Mouse (Mus musculus) kidney, adult 9 months (tissue): Measurements from ENCODE around the gene Scin.
A peak's percentile ranks its signal among the peaks of the same experiment; 100 is the strongest.
"Not testable (repeated sequence)": the region's sequence is repeated elsewhere in the genome, so short reads cannot be mapped to it uniquely, and the experiment has no call there.

ENCODE experiments used
- DNase-seq: peaks from one replicate; pipeline ENCODE4 v3.0.0; 2022

The Scin gene

DNA sequence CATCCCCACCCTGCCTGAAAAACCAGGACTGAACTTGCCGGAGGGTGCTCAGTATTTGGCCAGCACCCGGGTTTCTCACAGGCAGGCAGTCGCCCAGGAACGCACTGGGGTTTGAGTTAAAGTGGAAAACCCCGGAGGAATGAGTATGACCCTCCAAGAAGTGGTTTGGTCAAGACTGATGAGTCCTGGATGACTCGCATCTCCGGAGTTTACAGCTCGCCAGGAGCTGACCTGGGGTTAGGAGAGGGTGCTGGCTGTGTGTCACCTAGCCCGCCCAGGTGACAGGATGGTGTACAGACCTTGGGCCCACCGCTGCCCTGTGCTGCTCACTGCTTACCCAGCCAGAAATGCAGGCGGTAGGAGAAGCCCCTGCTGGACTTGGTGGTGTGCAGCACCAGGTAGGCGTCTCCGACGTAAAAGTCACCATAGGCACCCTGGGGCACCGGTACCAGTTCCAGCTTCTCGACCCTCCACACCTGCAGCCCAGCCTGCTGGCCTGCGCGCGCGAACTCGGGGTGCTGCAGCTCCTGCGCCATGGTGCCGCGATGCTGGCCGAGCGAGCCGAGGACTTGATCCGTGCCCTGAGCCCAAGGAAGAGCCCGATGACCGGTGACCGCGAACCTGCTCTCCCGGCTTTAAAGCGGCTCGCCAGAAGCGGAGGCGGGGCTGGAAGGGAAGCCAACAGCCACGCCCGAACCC lies at the start of gene Scin:
Gene Scin, minus strand, starts transcription at position 656 of the 699 bp plus-strand sequence.
- peak; percentile 53 for DNase-seq

DNA sequence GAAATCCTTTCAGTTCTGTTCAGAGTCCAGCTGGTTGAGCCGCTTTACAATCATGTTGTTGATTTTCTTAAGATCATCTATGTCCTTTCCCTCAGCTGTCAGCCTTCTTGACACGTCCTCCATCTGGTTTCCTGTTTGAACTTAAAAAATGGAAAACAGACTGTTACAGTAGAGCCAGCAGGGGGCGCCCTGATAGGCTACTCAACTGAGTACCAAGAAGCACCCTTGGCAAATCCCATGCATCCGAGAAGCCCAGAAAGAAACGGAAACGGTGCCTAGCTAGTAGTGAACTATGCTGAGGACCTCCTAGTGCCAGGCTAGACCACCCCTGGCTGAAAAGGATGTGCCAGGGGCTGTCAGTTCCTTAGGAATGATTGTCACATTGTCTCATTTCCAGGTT lies 43.1 kb upstream of the Scin start:
- peak; percentile 26 for DNase-seq

DNA sequence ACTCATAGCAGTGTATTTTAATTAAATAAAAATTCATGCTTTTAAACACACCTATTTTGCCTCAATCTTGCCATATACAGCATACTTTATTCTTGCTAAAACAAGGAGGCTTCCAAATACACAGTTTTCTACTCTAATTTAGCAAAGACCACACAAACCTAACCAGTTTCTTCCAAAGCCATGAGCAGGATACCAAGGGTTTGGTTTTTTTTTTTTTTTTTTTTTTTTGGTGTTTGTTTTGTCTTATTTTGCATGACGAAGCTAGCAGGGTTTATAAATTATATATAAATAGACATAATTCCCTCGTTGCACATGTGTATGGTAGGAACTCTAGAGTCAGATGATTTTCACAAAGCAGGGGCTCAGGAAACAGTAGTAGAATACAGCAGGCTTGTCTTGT lies 42.1 kb upstream of the Scin start:
- DNase-seq = no peak

DNA sequence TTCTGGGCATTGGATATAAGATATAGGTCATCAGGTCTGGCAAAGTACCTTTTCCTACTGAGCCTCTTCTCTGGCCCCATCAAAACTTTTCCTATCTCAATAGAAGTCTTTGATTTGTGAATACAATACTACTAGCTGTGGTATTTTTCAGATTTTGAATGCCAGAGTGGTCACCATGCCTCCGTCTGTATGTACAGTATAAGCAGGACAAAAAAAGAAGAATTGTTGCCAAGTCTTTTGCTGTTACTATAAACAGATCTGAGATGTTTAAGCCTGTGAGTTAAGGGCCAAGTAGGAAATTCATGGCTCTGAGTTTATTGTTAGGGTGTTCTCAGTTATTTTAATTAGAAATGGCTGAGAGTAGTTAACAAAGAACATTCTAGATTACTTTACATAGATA lies 41.1 kb upstream of the Scin start:
- not testable (repeated sequence) for DNase-seq

DNA sequence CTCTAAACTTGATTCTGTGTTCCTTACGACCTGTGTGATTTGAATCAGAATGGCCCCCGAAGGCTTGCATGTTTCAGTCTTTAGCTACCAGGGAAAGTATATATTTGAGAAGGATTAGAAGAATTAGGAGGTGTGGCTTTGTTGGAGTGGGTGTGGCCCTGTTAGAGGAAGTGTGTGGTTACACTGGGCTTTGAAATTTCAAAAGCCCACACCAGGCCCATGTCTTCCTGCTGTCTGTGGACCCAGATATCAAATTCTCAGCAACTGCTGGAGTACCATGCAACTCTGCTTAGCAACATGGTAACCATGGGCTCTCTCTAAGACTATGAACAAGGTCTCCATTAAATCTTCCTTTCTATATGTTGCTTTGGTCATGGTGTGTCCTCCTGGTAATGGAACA lies 37.6 kb upstream of the Scin start:
- no peak for DNase-seq

DNA sequence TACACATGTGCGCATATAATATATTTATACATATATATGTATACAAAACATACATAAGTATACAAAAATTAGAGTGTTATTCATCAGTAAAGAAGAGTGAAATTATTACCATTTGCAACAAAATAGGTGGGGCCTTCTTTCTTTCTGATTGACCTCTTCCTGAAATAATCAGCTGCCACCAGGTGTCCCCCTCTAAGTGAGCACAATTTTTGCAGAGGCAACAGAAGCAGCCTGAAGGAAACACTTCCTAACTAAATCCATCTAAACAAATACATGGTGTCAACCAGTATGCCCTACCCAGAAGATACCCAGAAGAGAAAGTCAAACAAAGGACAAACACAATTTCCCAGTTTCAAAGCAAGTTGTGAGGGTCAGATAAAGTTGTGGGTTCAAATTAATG lies 35.6 kb upstream of the Scin start:
- no peak for DNase-seq

GRCm38 (mm10) chr12:40164621-40165020 lies 30.6 kb upstream of the Scin start:
- peak; percentile 62 for DNase-seq

DNA sequence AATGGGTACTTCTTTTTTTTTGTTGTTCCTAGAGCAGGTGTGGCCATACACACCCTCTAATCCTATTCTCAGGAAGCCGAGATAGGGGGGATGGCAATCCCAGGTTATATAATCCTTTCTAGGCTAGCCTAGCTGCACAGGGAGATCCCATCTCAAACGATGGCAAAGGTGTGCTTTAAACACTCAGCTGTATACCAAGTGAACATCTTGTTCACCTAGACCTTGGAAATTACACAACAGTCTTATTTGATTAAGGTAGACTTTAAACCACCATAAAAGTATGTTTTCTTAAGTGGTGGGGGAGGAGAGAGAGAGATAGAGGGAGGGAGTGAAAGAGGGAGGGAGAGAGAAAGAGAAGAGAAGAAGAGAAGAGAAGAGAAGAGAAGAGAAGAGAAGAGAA lies 26.7 kb upstream of the Scin start:
- DNase-seq = no peak

GRCm38 (mm10) chr12:40154188-40154587 lies 20.2 kb upstream of the Scin start:
- no peak for DNase-seq

DNA sequence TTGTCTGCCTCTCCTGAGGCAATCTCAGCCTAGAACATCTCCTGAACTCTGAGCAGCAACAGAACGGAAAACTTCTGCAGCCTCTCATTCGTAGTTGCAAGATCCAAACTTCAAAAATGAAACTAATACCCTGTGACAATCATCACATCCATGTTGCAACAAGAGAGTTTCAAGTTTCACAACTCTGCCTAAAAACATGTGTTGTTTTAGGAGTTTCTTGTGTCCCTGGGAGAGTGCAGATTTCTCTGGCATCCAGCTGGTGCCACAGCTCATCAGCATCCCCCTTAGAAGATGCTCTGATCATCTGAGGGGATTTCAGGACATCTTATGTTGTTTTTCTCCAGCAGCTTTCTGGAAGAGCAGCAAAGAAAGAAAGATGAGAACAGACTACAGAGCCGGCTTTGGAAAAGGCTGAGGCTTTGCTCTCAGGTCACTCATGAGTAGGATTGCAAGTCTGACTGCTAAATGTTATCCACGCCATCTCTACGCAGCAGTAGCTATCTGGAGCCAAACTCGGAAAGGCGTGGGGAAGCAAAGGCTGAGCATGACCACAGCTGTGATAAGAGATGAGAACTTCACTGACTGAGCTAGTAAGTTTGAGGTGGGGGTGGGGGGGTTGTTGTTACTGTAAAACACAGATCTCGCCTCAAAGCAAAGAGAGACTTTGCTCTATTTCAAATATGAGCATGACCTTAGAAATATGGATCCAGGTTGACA lies 18.5 kb upstream of the Scin start:
- DNase-seq = no peak

DNA sequence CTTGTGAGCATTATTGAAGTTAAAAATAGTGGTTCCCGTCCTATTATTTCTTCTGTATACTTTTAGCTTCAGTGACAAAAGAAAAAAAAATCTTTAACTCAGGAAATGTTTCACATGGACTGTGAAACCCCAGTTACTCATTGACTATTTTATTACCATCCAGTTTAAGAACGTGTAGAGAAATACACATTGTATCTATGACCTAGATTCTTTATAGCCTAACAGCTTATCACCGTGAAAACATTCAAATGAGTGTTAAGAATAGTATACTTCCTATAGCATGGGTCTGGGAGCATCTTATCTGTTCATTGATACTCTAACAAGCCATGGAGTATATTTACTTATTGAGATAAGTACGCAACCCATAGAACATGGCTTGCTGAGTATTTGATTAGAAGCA lies 13.3 kb upstream of the Scin start:
- peak; percentile 39 for DNase-seq

- no peak for DNase-seq
Observed at GRCm38 (mm10) chr12:40146510-40146909, 12.5 kb upstream of the Scin start.

DNA sequence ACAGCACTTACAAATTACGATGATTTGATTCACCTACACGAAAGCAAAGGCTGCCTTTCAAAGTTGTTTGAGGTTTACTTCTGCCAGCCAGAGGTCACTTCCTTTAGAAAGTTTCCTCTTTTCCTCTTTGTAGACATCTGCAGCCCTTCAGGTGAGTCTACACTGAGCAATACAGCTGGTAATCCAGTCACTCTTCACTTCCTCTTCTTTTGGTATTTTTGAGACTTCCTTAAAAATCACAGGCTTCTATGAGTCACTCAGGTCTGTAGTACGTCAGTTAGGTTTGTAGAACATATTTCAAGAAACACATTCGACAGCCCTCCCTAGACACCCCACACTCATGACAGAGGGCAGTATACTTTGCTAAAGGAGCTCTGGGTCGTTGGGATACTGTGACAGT lies 6.7 kb upstream of the Scin start:
- DNase-seq = no peak

DNA sequence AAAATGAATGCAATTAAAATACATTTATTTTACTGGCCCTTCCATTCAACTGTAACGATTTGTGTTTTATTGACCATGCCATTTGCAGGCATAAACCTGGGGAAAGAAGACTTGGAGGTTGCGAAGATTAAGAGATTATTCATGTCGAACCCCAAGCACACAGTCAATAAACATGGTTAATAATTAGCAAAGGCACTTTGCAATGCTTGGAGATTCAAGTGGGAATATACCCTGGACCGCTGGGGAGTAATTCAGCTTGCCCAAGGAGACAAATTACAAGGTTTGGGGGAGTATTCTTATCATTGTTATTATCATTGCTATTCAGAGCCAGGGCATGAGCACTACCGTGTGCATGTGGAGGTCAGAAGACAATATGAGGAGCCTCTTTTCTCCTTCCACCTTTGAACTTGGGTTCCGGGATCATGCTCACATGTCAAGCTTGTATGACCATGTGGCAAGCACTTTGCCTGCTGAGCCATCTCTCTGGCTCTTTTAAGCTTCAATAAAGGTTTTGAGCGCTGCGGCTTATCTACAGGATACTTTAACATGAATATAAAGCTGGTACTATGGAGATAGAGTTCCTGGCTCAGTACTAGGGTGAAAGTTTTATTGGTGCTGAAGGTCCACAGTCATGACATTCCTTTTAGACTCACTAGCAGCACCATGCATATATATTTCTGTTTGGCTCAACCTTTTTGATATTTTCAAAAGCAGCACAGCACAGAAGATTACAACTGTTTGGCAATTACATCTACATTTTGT lies 5.6 kb upstream of the Scin start:
- DNase-seq = no peak

GRCm38 (mm10) chr12:40134529-40134928 lies 501 bp upstream of the Scin start:
- DNase-seq = no peak

DNA sequence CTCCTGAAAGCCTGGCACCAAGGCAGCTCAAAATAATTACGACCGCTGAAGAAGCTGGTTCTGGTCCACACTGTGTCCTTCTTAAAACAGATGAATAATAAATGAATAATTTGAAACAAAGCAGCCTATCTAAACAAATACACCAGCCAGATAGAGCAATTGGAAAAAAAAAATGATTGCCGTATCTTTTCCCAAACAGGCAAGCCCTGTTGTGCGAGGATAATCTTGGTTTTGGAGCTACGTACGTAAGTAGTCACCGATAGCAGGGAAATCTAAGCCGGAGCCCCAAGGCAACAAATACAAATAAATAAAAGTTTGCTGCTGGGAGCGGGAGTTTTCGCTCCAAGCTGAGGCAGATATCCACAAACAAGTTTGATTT lies 845 bp downstream of the Scin start:
- DNase-seq = no peak

DNA sequence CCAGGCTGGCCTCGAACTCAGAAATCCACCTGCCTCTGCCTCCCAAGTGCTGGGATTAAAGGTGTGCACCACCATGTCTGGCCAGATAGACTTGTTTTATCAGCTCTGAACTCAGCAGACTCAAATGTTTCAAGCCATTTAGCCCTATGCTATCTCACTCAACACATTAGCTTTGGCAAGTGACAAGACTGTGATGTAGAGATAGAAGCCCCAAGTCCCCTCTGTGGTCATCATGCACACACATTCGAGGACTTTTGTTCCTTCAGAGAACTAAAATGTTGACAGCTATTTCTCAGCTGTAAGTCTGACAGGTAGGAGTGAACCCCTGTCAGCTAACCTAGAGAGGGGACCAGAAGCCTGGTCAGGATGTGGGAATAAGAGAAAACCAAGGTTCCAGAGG lies 15.2 kb downstream of the Scin start:
- no peak for DNase-seq

GRCm38 (mm10) chr12:40117045-40117444 lies 17.0 kb downstream of the Scin start:
- peak; percentile 51 for DNase-seq

GRCm38 (mm10) chr12:40116214-40116613 lies 17.8 kb downstream of the Scin start:
- no peak for DNase-seq

GRCm38 (mm10) chr12:40114883-40115282 lies 19.1 kb downstream of the Scin start:
- no peak for DNase-seq

DNA sequence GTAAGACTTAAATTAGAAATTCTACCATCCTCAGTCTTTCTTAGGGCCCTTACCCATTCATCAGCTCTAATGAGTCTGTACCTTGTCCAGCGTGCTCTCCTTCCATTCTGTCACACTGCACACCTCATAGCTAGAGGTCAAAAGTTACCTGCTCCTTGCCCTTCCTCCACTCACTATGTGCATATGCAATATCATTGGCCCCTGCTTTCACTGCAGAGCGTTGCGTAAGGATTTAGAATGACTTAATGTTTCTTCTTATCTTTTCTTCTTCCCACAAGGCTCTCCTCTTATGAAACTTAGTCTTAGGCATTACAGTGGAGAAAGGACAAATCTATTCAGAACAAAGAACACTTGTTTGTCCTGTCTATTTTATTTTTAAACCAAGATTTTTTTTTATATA lies 20.0 kb downstream of the Scin start:
- no peak for DNase-seq

GRCm38 (mm10) chr12:40113605-40114004 lies 20.4 kb downstream of the Scin start:
- DNase-seq = no peak

DNA sequence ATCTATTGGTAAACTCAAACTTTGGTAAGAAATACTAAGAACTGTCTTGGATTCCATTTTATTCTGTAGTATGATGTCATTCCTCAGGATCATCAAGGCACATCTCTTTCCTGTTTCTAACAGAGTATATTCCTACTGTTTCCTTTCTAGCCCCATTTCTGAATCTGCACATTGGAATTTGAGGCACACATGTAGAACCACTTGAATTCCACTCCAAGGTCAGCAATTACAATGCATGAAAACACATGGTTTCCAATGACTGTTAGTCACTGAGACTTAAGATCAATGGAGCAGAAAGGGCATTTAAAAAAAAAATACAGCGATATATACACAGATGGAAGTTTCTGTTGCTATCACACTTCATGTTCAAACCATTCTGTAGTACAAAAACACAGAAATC lies 24.8 kb downstream of the Scin start:
- DNase-seq = peak; percentile 43

DNA sequence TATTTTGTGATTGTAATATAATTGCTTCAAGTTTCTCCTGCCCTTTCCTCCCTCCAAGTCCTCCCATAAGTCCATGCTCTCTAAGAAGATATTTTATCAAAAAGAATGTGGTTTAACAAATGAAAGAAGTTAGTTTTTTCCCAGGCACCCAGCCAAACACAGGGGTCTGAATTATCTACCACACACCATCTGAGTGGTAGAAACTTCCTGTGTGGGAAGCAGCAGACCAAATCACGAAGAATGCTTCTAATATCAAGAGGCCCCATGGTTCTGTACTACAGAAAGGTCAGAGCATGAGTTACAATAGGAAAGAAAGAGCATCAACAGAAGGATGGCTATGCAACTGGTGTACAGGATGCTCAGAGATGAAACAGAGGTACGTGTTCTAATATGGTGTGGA lies 25.9 kb downstream of the Scin start:
- DNase-seq = no peak
